Mouse (Mus musculus): ENCODE results near the gene Xbp1. TPM values are rescaled to one million over a fixed set of nuclear protein-coding genes. Genes with fewer than 3 reads are reported as not detected.

Gene Xbp1
- total and polyA plus RNA-seq, 3 experiments: 111 to 133 (median 131) TPM

- peak; percentile 57; the same call in 1 of the 2 replicates for TF ChIP-seq RCOR1 (conservative IDR thresholded peaks at IDR 0.05; ENCODE audit: low read depth, low read length)
- peak; percentile 66 for TF ChIP-seq ZNF384 (IDR thresholded peaks at IDR 0.05; ENCODE audit: low read depth, low read length)
- no peak for TF ChIP-seq GABPA (IDR thresholded peaks at IDR 0.05; ENCODE audit: insufficient replicate concordance, low read depth, low read length)
- TF ChIP-seq MXI1 (IDR thresholded peaks at IDR 0.05; ENCODE audit: low read depth, low read length): peak; percentile 89; the same call in 1 of the 2 replicates
- TF ChIP-seq PAX5 (IDR thresholded peaks at IDR 0.05; ENCODE audit: low read length): no peak
- peak; percentile 49 for TF ChIP-seq SMC3 (IDR thresholded peaks at IDR 0.05; ENCODE audit: low read depth, low read length)
- TF ChIP-seq MAX (IDR thresholded peaks at IDR 0.05; ENCODE audit: low read length): peak; percentile 87
- no peak for TF ChIP-seq ZC3H11A (IDR thresholded peaks at IDR 0.05; ENCODE audit: low read depth, low read length)
- TF ChIP-seq UBTF (IDR thresholded peaks at IDR 0.05; ENCODE audit: low read depth, low read length): no peak
- no peak for TF ChIP-seq E2F4 (IDR thresholded peaks at IDR 0.05; ENCODE audit: insufficient replicate concordance, low read depth, low read length)
- TF ChIP-seq USF1 (IDR thresholded peaks at IDR 0.05; ENCODE audit: low read depth, low read length): no peak
- TF ChIP-seq BHLHE40 (IDR thresholded peaks at IDR 0.05; ENCODE audit: low read depth, low read length): peak; percentile 68; the same call in 1 of the 2 replicates
- peak; percentile 55 for TF ChIP-seq POLR2A (IDR thresholded peaks at IDR 0.05; ENCODE audit: low read depth, low read length)
- TF ChIP-seq ELF1 (IDR thresholded peaks at IDR 0.05; ENCODE audit: low read depth, low read length): peak; percentile 56; the same call in 1 of the 2 replicates
Observed at GRCm38 (mm10) chr11:5521516-5522291, 1.2 kb downstream of the Xbp1 start (continued).

GRCm38 (mm10) chr11:5522798-5523415 lies 2.4 kb downstream of the Xbp1 start:
- peak overlapping the region; percentile 97 for H3K4me2 ChIP-seq (ENCODE audit: insufficient read depth, low read depth, poor library complexity, severe bottlenecking)
- in situ Hi-C loops (cut with MboI; ENCODE audit: low pct_ligation_motif_present, low pct_unique_long_range_greater_than_20kb, low sequenced_read_pairs): loop anchor here (5.0 kb wide), 1 partner anchor 36 kb away; no protein-coding TSS in a partner anchor
- dilution Hi-C loops (cut with MboI; ENCODE audit: extremely low pct_ligation_motif_present, extremely low pct_unique_long_range_greater_than_20kb, low sequenced_read_pairs): no loop called here
- H3K4me1 ChIP-seq (ENCODE audit: control insufficient read depth in 1 of 2, insufficient read depth in 2 of 2): peaks cover 15 to 59% of the 10 kb centered on the region in 2 experiments
- no peaks in the 10 kb centered on the region for H3K9me3 ChIP-seq (replicated peaks; ENCODE audit: low read length)
- H3K4me3 ChIP-seq (replicated peaks in 1 of 3; ENCODE audit: low read depth in 2 of 3, low read length in 2 of 3, poor library complexity in 1 of 3): peak overlapping the region; percentile 39 to 84 (median 53)
- peaks cover 42 to 57% of the 10 kb centered on the region in 2 experiments for H3K36me3 ChIP-seq (replicated peaks in 1 of 2; ENCODE audit: control insufficient read depth in 1 of 2, insufficient read depth in 1 of 2, low read length in 1 of 2)
- H3K27me3 ChIP-seq (replicated peaks): no peaks in the 10 kb centered on the region
- peaks cover 42% of the 10 kb centered on the region for H3K79me2 ChIP-seq (replicated peaks; ENCODE audit: control insufficient read depth, extremely low read depth, insufficient read depth, poor library complexity, severe bottlenecking)
- no peak for DNase-seq (ENCODE audit: extremely low read depth)
- H3K27ac ChIP-seq (ENCODE audit: insufficient read depth, low read depth): no peak overlapping the region
- peak overlapping the region; percentile 96; the same call in 1 of the 2 replicates for H3K9ac ChIP-seq (ENCODE audit: insufficient read depth, low read depth)
- no peak for TF ChIP-seq JUN (IDR thresholded peaks at IDR 0.05; ENCODE audit: insufficient read depth, low read depth, low read length)
- no peak for TF ChIP-seq ZC3H11A (IDR thresholded peaks at IDR 0.05; ENCODE audit: low read depth, low read length)
- TF ChIP-seq MAZ (IDR thresholded peaks at IDR 0.05; ENCODE audit: low read depth, low read length): no peak
- no peak for TF ChIP-seq ELF1 (IDR thresholded peaks at IDR 0.05; ENCODE audit: low read depth, low read length)
- TF ChIP-seq EP300 (IDR thresholded peaks at IDR 0.05; ENCODE audit: low read length): no peak
- TF ChIP-seq IRF4 (IDR thresholded peaks at IDR 0.05; ENCODE audit: low read depth, low read length): no peak
- TF ChIP-seq JUND (conservative IDR thresholded peaks at IDR 0.05; ENCODE audit: low read depth, low read length): no peak
- TF ChIP-seq UBTF (IDR thresholded peaks at IDR 0.05; ENCODE audit: low read depth, low read length): no peak
- TF ChIP-seq MAFK (IDR thresholded peaks at IDR 0.05; ENCODE audit: insufficient replicate concordance, low read length): no peak
- TF ChIP-seq USF2 (conservative IDR thresholded peaks at IDR 0.05; ENCODE audit: low read depth, low read length): no peak
- TF ChIP-seq SIN3A (IDR thresholded peaks at IDR 0.05; ENCODE audit: low read length): no peak
- TF ChIP-seq MYC (IDR thresholded peaks at IDR 0.05; ENCODE audit: low read depth, low read length): no peak
- TF ChIP-seq E2F4 (IDR thresholded peaks at IDR 0.05; ENCODE audit: insufficient replicate concordance, low read depth, low read length): no peak
- no peak for TF ChIP-seq TBP (conservative IDR thresholded peaks at IDR 0.05; ENCODE audit: low read depth, low read length)
- TF ChIP-seq RCOR1 (conservative IDR thresholded peaks at IDR 0.05; ENCODE audit: low read depth, low read length): no peak
- no peak for TF ChIP-seq NELFE (IDR thresholded peaks at IDR 0.05; ENCODE audit: low read depth, low read length)
- TF ChIP-seq CHD1 (IDR thresholded peaks at IDR 0.05; ENCODE audit: low read depth, low read length): no peak
- peak; percentile 39; the same call in 1 of the 2 replicates for TF ChIP-seq CHD2 (IDR thresholded peaks at IDR 0.05; ENCODE audit: low read length)
- peak; percentile 53; the same call in 1 of the 2 replicates for TF ChIP-seq MAX (IDR thresholded peaks at IDR 0.05; ENCODE audit: low read length)
- TF ChIP-seq MXI1 (IDR thresholded peaks at IDR 0.05; ENCODE audit: low read depth, low read length): no peak
- no peak for TF ChIP-seq NRF1 (IDR thresholded peaks at IDR 0.05; ENCODE audit: low read depth, low read length)
- TF ChIP-seq ZNF384 (IDR thresholded peaks at IDR 0.05; ENCODE audit: low read depth, low read length): 0 out of 2 replicates have a peak, but pooled peaks have one; percentile 14
- TF ChIP-seq GABPA (IDR thresholded peaks at IDR 0.05; ENCODE audit: insufficient replicate concordance, low read depth, low read length): no peak
- TF ChIP-seq POLR2A (IDR thresholded peaks at IDR 0.05; ENCODE audit: low read depth, low read length): peak; percentile 28
- TF ChIP-seq USF1 (IDR thresholded peaks at IDR 0.05; ENCODE audit: low read depth, low read length): no peak
- TF ChIP-seq POLR2AphosphoS2 (IDR thresholded peaks at IDR 0.05; ENCODE audit: low read depth, low read length): peak; percentile 17; the same call in 1 of the 2 replicates
- TF ChIP-seq CTCF (conservative IDR thresholded peaks at IDR 0.05 in 1 of 2, IDR thresholded peaks at IDR 0.05 in 1 of 2; ENCODE audit: low read depth in 2 of 2, low read length in 2 of 2): no peak
- no peak for TF ChIP-seq ZKSCAN1 (IDR thresholded peaks at IDR 0.05; ENCODE audit: borderline replicate concordance, low read depth, low read length)
- 0 out of 2 replicates have a peak, but pooled peaks have one; percentile 35 for TF ChIP-seq KAT2A (IDR thresholded peaks at IDR 0.05; ENCODE audit: insufficient replicate concordance, low read length)
